Mouse (Mus musculus) right cerebral cortex, postnatal 10 days (tissue): ENCODE measurements around the gene Adamts1.

Experiments used
- DNase-seq, 2 experiments: peaks; one replicate each; pipeline ENCODE4 v3.0.0; 2021; ENCODE audit warnings: low spot score in 2 of 2

Gene Adamts1

GRCm38 (mm10) chr16:85802954-85803353 lies at the start of gene Adamts1:
Adamts1 (minus strand) TSS chr16:85803113.
- peak; percentile 83 to 84 for DNase-seq

- DNase-seq = no peak
These were observed 24.2 kb upstream of the Adamts1 start for GRCm38 (mm10) chr16:85827066-85827465.

DNA sequence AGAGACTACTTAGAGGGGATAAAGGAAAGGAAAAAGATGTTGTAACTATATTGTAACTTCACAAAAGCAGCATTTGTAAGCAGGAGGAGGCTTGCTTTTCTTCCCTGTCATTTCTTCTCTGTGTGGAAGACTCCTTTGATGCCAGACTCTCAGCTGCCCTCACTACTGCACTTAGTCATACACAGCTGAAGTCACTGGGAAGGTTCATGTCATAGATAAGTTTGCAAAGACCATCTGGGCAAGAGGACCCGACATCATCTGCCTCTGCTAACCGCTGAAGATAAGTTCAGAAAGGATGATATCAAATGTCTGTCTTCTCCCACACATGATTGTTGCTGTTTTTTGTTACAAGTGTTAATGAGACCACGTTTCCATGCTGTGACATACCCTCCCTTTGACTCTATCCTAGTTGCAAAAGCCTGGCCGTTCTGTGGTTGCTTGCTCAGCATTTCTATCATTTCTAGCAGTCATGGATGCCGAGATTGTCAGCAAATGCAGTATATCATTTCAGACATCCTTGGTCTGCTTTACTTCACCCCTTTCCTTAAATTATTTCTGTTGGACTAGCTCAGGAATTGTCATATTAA lies 19.5 kb upstream of the Adamts1 start:
- DNase-seq = no peak

GRCm38 (mm10) chr16:85819808-85820458 lies 17.0 kb upstream of the Adamts1 start:
- DNase-seq = no peak

GRCm38 (mm10) chr16:85814116-85814515 lies 11.2 kb upstream of the Adamts1 start:
- DNase-seq = no peak

- peak in 1 of 2 experiments; percentile 67 for DNase-seq
These were observed 4.7 kb upstream of the Adamts1 start for GRCm38 (mm10) chr16:85807626-85808025.

- DNase-seq = peak; percentile 64 to 78
These were observed 4.2 kb upstream of the Adamts1 start for GRCm38 (mm10) chr16:85807072-85807471.

GRCm38 (mm10) chr16:85805581-85805980 lies 2.7 kb upstream of the Adamts1 start:
- no peak for DNase-seq

DNA sequence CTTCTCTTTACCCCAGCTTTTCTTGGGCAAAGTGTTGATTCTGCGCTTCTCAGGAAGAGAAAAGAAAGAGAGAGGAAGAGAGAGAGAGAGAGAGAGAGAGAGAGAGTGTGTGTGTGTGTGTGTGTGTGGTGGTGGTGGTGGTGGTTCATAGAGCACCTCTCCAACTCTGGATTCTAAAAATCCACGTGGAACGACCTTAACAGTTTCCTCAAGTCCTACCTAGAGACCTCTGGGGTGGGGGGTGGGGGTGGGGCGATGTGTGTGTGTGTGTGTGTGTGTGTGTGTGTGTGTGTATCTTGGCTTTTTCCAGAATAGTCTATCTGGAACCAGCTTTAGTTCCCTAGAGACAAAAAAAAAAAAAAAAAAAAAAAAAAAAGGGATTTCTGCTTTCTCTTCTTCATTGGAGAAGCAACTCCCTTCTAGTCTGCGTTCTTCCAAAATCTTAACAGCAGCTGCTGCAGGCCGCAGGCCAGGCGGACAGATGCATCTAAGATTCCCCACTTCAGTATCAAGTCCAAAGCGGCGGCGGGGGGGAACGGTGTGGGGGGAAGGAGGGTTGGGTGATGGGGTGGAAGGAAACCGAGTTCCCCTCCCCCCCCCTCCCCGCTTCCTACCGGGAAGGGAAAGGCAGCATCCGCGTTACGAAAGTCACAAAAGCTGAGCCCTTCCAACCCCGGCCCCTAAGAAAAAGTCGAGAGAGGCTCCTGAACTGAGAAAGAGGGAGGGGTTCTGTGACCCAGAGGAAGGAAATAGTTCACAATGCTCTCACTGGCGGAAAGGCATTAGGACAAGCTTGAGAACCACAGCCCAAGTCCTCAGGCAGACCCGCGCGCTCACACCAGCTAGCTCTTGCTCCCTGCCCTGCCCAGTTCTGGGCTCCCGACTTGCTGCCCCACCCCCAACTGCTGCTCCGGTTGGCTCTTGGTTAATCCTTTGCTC lies 969 bp upstream of the Adamts1 start:
- DNase-seq = peak; percentile 51

DNA sequence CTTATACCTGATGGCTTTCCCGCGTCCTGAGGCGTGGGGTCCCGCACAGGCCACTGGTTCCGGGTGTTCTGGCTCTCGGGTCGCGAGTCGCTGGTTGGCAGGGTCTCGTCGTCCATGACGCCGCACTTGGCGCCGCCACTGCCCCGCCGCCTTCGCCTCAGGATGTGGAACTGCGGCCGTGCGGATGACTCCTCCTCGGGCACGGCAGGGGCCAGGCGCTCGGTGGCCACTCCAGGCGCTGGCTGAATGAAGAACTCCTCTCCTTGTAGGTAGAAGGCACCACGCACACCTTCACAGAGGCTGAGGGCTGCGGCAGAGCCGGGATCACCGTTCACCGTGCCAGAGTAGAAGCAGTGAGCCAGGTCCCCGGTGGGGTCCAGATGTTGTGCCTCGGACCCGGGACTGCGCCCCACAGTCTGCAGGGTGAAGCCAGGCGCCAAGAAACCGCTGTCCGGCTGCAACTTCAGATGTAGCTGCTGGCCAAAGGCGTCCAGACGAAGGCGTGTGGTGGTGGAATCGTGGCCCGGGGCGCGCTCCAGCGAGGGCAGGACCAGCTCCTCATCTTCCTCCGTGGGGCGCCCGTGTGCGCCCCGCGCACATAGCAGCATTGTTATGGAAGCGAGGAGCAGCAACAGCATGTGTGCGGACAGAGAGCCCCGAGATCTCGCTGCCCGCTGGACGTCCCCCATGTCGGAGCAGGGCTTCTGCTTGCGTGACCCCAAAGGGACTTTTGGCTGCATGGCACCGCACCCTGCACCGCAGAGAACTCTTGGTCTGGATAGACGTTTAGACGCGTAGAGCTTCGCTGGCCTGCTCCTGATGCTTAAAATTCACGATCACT lies 722 bp downstream of the Adamts1 start:
- DNase-seq = peak; percentile 58 to 60

GRCm38 (mm10) chr16:85801252-85801651 lies 1.7 kb downstream of the Adamts1 start:
- peak; percentile 83 for DNase-seq

DNA sequence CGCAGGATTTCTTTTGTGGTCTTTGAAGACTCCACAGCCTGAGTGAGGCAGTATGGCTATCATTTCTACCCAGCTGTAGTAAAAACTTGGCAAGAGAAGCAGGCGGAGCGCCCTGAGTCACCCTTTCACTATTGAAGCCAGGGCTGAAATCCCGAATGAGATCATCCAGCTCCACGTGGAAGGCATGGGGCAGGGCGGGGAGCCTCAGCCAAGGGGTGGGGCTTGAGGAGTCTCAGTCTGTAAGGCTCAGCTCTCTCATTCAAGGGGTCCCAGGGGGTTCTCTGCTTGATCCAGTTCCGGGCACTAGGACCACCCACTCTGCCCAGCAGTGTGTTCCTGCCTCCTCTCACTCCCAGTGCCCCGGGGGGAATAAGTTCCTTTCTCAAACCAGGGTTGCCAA lies 2.2 kb downstream of the Adamts1 start:
- DNase-seq = peak; percentile 83 to 87

DNA sequence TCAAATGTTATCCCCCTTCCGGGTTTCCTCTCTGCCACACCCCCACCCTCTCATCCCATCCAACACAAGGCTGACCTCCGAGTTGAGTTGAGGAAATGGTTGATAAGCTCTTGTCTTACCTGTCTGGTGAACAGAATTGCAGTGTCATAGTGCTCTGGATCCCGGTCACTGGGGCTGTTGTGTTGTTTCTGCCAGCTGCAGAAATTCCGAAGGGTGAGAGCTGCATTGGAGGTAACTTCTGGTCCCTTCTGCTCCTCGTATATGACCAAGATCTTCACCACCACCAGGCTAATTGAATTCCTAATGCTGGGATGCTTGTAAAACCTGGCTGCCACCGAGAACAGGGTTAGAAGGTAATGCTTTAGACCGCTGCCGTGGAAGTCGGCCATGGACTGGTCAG lies 2.9 kb downstream of the Adamts1 start:
- no peak for DNase-seq

DNA sequence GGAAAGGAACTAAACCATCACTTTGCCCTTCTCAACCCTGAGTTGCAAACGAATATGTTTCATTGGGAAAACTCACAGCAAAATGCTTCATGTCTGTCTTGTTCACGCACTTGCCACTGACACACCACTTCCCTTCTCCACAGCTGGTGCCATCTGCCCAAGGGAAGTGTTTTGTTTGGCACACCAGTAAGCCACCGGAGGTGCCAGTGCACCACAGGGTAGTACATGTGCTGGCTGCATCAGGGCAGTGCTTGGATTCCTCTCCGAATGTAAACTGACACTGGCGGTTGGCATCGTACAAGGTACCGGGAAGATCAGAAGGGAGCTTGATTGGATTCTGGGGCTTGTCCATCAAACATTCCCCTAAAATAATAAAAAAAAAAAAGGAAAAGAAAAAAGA lies 4.6 kb downstream of the Adamts1 start:
- no peak for DNase-seq

GRCm38 (mm10) chr16:85797161-85797560 lies 5.8 kb downstream of the Adamts1 start:
- DNase-seq = no peak

GRCm38 (mm10) chr16:85795731-85796130 lies 7.2 kb downstream of the Adamts1 start:
- no peak for DNase-seq

GRCm38 (mm10) chr16:85793166-85793830 lies 9.6 kb downstream of the Adamts1 start:
- no peak for DNase-seq

GRCm38 (mm10) chr16:85781076-85781475 lies 21.8 kb downstream of the Adamts1 start:
- no peak for DNase-seq

DNA sequence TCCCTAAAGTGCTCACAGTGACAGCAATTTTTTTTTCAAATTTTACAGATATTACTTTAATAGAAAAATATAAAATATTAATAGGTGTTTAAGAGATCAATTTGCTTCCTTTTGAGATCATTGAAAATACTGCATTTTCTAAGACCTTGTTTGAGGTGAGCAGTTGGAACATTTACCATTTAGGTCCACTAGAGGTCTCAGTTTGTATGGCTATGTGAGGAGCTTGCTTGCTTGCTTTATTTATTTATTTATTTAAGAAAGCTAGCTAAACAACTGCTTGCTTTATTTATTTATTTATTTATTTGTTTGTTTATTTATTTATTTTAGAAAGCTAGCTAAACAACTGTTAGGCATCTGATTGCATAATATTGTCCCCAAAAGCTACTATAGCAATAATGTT lies 23.1 kb downstream of the Adamts1 start:
- no peak for DNase-seq

DNA sequence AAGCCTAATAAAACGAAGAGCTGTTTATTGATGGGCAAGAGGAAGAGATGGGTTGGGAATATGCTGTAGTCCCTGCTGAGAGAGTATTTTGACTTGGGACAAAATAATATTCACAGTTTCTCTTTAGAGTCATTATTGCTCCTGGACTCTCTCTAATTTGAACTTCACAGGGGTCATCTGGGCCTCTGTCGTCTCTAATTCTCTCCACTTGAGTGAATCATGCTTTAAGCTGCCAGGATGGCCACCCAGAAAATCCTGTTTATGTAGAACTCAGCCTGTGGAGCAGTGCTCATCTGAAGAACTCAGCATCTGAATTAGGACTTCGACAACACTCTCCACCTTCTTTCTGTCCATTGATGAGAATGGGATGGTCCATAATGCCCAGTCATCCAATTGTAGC lies 30.6 kb downstream of the Adamts1 start:
- no peak for DNase-seq

DNA sequence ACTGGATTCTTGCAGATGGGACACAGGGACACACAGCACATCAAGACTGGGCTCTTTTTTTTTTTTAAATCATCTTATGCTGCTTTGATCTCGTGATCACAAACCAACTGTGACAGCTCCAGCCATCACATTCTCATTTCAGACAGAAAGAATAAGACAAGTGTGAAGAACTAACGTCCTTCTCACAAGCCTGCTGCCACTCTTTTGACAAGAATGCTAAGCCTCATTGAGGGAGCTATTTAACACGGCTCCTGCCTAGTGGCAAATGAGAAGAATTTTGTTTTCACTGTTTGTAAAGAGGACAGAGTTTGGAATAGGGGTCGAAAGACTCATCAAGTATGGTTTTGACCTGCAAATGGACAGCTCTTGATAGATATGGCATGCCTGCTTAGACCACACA lies 35.6 kb downstream of the Adamts1 start:
- DNase-seq = no peak
